Mouse (Mus musculus) midbrain, embryonic 16.5 days (tissue): ENCODE results near the gene Trappc11. TPM values are rescaled to one million over a fixed set of nuclear protein-coding genes. Genes with fewer than 3 reads are reported as not detected.

ENCODE experiments used
- ATAC-seq: fragments of 200-750 bp; cut with Nextera tagmentation; 2 replicates; pipeline ENCODE4 v1.8.0; 2017; ENCODE audit warnings: moderate TSS enrichment
- H3K27ac ChIP-seq: fragments of 300-500 bp; sonication (generic); 2 replicates; pipeline ENCODE4 v1.5.1; 2014; ENCODE audit warnings: mild to moderate bottlenecking, low read length, mixed read lengths
- H3K27me3 ChIP-seq: fragments of 300-500 bp; sonication (generic); 2 replicates; pipeline ENCODE4 v1.6.1; 2014; ENCODE audit warnings: low read depth, low read length, mixed read lengths; ENCODE audit not compliant: control insufficient read depth, insufficient read depth
- H3K36me3 ChIP-seq: fragments of 300-500 bp; sonication (generic); 2 replicates; pipeline ENCODE4 v1.6.1; 2014; ENCODE audit warnings: mild to moderate bottlenecking, low read length, moderate library complexity, mixed read lengths; ENCODE audit not compliant: control insufficient read depth, insufficient read depth
- H3K4me1 ChIP-seq: fragments of 300-500 bp; sonication (generic); 2 replicates; pipeline ENCODE4 v1.6.1; 2014; ENCODE audit warnings: mild to moderate bottlenecking, low read length, mixed read lengths; ENCODE audit not compliant: control insufficient read depth, insufficient read depth
- H3K4me2 ChIP-seq: fragments of 300-500 bp; sonication (generic); 2 replicates; pipeline ENCODE4 v1.6.1; 2014; ENCODE audit warnings: mild to moderate bottlenecking, low read length, mixed read lengths
- H3K4me3 ChIP-seq: fragments of 300-500 bp; sonication (generic); 2 replicates; pipeline ENCODE4 v1.5.1; 2014; ENCODE audit warnings: low read depth, mild to moderate bottlenecking, low read length, moderate library complexity, mixed read lengths
- H3K9ac ChIP-seq: fragments of 300-500 bp; sonication (generic); 2 replicates; pipeline ENCODE4 v1.6.1; 2014; ENCODE audit warnings: low read depth, low read length, mixed read lengths
- H3K9me3 ChIP-seq: fragments of 300-500 bp; sonication (generic); replicated peaks from 2 replicates; pipeline ENCODE4 v1.6.1; 2014; ENCODE audit warnings: mild to moderate bottlenecking, low read length, mixed read lengths; ENCODE audit not compliant: control insufficient read depth, poor library complexity, severe bottlenecking
- WGBS: fragments of 180-500 bp; shearing (Covaris S2); extraction: QIAGEN DNeasy Blood & Tissue Kit; methylation state at CpG from one replicate; pipeline ENCODE4 v1.1.7; 2014; 5-methylcytosine and 5-hydroxymethylcytosine counted together
- polyA plus RNA-seq: library from polyadenylated mRNA; unstranded; fragments of >200 nt; fragmentation: Nextera tagmentation; extraction: Ambion mirVana; gene quantifications from 2 replicates; pipeline ENCODE4 v1.2.1, GENCODE M21; 2015

Gene Trappc11
- polyA plus RNA-seq, 1 experiment from 2014 or later, result 41.4 TPM

- Histone ChIP-seq H3K36me3 (peaks cover 24% of the 10 kb centered on the region), H3K9me3 (no peaks in the 10 kb centered on the region), H3K4me1 (no peaks in the 10 kb centered on the region), H3K27me3 (no peaks in the 10 kb centered on the region), H3K9ac (no peak overlapping the region), H3K4me3 (no peak overlapping the region), H3K27ac (no peak overlapping the region), H3K4me2 (no peak overlapping the region)
- no peak for ATAC-seq
- 85% methylated on average over 6 of the region's 6 CpGs for WGBS
Measured at GRCm38 (mm10) chr8:47553613-47554012, 20.3 kb upstream of the Trappc11 start.

GRCm38 (mm10) chr8:47547102-47547501 is 13.8 kb upstream of the Trappc11 start:
- Histone ChIP-seq H3K4me2 (no peak overlapping the region), H3K27me3 (no peaks in the 10 kb centered on the region), H3K4me3 (no peak overlapping the region), H3K36me3 (peaks cover 50% of the 10 kb centered on the region), H3K27ac (no peak overlapping the region), H3K9ac (no peak overlapping the region), H3K4me1 (no peaks in the 10 kb centered on the region), H3K9me3 (no peaks in the 10 kb centered on the region)
- 98% methylated on average over 10 of the region's 10 CpGs for WGBS
- ATAC-seq, result no peak

DNA sequence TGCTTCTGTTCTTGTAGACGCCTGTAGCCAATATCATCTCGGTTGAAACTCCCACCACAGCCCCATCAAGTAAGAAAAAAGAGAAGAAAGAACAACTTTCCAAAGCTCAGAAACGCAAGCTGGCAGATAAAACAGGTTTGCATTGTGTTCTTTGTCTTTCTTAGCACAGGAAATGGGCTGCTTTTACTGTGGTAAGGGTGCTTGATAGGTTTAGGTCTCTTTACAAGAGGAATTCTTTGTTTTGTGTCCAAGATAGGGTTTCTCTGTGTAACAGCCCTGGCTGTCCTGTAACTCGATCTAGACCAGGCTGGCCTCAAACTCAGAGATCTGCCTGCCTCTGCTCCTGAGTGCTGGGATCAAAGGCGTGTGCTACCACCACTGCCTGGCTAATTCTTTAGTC is 10.8 kb upstream of the Trappc11 start:
- no peak overlapping the region for H3K9ac ChIP-seq
- peaks cover 38% of the 10 kb centered on the region for H3K36me3 ChIP-seq
- 94% methylated on average over 5 of the region's 5 CpGs for WGBS

GRCm38 (mm10) chr8:47542746-47543145 is 9.5 kb upstream of the Trappc11 start:
- H3K4me1 ChIP-seq, result no peaks in the 10 kb centered on the region
- H3K9me3 ChIP-seq, result no peaks in the 10 kb centered on the region
- H3K9ac ChIP-seq, result no peak overlapping the region
- peaks cover 26% of the 10 kb centered on the region for H3K36me3 ChIP-seq
- no peak for ATAC-seq
- no peak overlapping the region for H3K4me2 ChIP-seq
- H3K27ac ChIP-seq, result no peak overlapping the region
- H3K27me3 ChIP-seq, result no peaks in the 10 kb centered on the region
- no peak overlapping the region for H3K4me3 ChIP-seq
- 95% methylated on average over 16 of the region's 16 CpGs for WGBS

More for the DNA sequence above, 10.8 kb upstream of the Trappc11 start:
- Histone ChIP-seq H3K27me3 (no peaks in the 10 kb centered on the region), H3K4me2 (no peak overlapping the region), H3K27ac (no peak overlapping the region), H3K9me3 (no peaks in the 10 kb centered on the region), H3K4me3 (no peak overlapping the region), H3K4me1 (no peaks in the 10 kb centered on the region)
- no peak for ATAC-seq

DNA sequence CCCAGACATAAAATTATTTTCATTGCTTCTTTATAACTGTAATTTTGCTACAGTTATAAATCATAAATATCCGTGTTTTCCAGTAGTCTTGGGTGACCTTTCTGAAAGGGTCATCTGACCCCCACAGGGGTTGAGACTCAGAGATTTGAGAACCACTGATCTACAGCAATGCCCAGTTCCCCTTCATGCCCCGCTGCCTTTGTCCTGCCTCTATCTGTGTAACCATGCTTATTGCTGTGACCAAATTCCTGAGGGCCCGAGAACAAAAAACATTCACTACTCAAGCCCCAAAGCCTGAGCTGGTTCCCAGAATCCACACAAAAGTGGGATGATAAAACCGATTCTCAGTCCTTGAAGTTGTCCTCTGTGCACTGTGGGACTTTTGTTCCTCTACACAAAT is 5.1 kb upstream of the Trappc11 start:
- Histone ChIP-seq H3K27ac (no peak overlapping the region), H3K36me3 (peaks cover 8% of the 10 kb centered on the region), H3K27me3 (no peaks in the 10 kb centered on the region), H3K4me1 (peaks cover 16% of the 10 kb centered on the region), H3K4me2 (no peak overlapping the region), H3K4me3 (no peak overlapping the region), H3K9me3 (no peaks in the 10 kb centered on the region), H3K9ac (no peak overlapping the region)
- WGBS, result 55% methylated on average over 4 of the region's 4 CpGs
- ATAC-seq, result no peak

- 100% methylated on average over 1 of the region's 1 CpGs for WGBS
- H3K36me3 ChIP-seq, result peaks cover 33% of the 10 kb centered on the region
Measured at GRCm38 (mm10) chr8:47528094-47528493, 5.2 kb downstream of the Trappc11 start.

DNA sequence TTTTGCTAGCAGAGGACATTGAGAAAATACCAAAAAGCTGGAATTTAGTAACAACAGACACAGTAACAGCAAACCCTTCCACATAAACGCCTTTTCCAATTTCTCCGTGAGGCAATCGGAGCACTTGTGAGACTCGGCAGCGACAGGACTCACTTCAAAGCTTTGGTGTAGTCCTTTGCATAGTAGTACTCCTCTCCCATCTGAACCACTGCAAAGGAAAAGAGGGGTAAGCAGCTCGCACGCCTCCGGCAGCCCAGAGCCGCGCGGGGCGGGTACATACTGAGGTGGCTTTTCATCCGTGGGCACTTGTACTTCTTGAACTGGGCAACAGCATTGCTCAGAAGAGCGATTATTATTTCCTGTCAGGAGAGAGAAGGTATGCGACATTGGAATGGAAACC is 19.7 kb downstream of the Trappc11 start:
- peaks cover 42% of the 10 kb centered on the region for H3K36me3 ChIP-seq
- 95% methylated on average over 15 of the region's 15 CpGs for WGBS
- H3K4me1 ChIP-seq, result no peaks in the 10 kb centered on the region
- H3K4me2 ChIP-seq, result no peak overlapping the region
- no peak overlapping the region for H3K4me3 ChIP-seq
- no peak for ATAC-seq
- H3K9ac ChIP-seq, result no peak overlapping the region
- H3K9me3 ChIP-seq, result no peaks in the 10 kb centered on the region
- H3K27me3 ChIP-seq, result no peaks in the 10 kb centered on the region
- no peak overlapping the region for H3K27ac ChIP-seq

More at GRCm38 (mm10) chr8:47528094-47528493, 5.2 kb downstream of the Trappc11 start:
- H3K27me3 ChIP-seq, result no peaks in the 10 kb centered on the region
- H3K9me3 ChIP-seq, result no peaks in the 10 kb centered on the region
- H3K4me1 ChIP-seq, result peaks cover 11% of the 10 kb centered on the region
- no peak overlapping the region for H3K9ac ChIP-seq
- no peak overlapping the region for H3K4me3 ChIP-seq
- H3K27ac ChIP-seq, result no peak overlapping the region
- H3K4me2 ChIP-seq, result no peak overlapping the region
- ATAC-seq, result no peak

- H3K4me3 ChIP-seq, result no peak overlapping the region
- H3K27ac ChIP-seq, result no peak overlapping the region
- no peak overlapping the region for H3K4me2 ChIP-seq
- no peaks in the 10 kb centered on the region for H3K9me3 ChIP-seq
- no peak for ATAC-seq
- H3K27me3 ChIP-seq, result no peaks in the 10 kb centered on the region
- H3K36me3 ChIP-seq, result peaks cover 35% of the 10 kb centered on the region
- WGBS, result 94% methylated on average over 9 of the region's 9 CpGs
- H3K9ac ChIP-seq, result no peak overlapping the region
- no peaks in the 10 kb centered on the region for H3K4me1 ChIP-seq
Measured at GRCm38 (mm10) chr8:47510930-47511329, 22.3 kb downstream of the Trappc11 start.

- Histone ChIP-seq H3K9ac (no peak overlapping the region), H3K4me2 (no peak overlapping the region), H3K4me1 (no peaks in the 10 kb centered on the region), H3K27ac (no peak overlapping the region), H3K36me3 (peaks cover 53% of the 10 kb centered on the region), H3K9me3 (no peaks in the 10 kb centered on the region), H3K27me3 (no peaks in the 10 kb centered on the region), H3K4me3 (no peak overlapping the region)
- WGBS, result 84% methylated on average over 12 of the region's 12 CpGs
- ATAC-seq, result no peak
Measured at GRCm38 (mm10) chr8:47505431-47505830, 27.8 kb downstream of the Trappc11 start.
